Mouse (Mus musculus) spleen, postnatal 36 days (tissue): ENCODE measurements around the gene Pirb.
"Not testable (repeated sequence)": the region's sequence is repeated elsewhere in the genome, so short reads cannot be mapped to it uniquely, and the experiment has no call there.

ENCODE experiments used
- DNase-seq, 2 experiments: peaks; one replicate each; pipeline ENCODE4 v3.0.0; 2022; ENCODE audit warnings: low spot score in 2 of 2, mixed read lengths in 1 of 2

Gene Pirb

DNA sequence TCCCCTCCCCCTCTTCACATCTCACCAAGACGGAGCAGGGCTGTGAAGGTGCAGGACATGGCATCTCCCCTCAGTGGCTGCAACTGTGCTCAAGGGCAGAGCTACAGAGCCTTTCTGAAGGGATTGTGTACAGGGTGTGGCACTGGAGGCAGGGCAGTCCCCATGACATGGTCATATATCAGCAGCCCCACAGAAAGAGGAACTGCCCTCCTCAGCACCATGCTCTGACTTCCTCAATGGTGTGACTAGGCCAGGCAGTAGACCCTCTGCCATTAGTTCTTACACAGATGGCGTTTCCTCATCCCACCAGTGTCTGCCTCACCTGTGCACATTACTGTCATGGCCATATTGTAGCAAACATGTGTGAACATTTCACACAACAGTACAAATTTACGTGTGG lies at the start of gene Pirb:
TSS of gene Pirb (minus strand) at position 124 of the 400 bp plus-strand sequence.
- DNase-seq: peak; percentile 56 to 61

- DNase-seq: not testable (repeated sequence)
These were observed 12.5 kb upstream of the Pirb start for GRCm38 (mm10) chr7:3732675-3733074.

GRCm38 (mm10) chr7:3725459-3725858 lies 5.3 kb upstream of the Pirb start:
- DNase-seq: not testable (repeated sequence)

DNA sequence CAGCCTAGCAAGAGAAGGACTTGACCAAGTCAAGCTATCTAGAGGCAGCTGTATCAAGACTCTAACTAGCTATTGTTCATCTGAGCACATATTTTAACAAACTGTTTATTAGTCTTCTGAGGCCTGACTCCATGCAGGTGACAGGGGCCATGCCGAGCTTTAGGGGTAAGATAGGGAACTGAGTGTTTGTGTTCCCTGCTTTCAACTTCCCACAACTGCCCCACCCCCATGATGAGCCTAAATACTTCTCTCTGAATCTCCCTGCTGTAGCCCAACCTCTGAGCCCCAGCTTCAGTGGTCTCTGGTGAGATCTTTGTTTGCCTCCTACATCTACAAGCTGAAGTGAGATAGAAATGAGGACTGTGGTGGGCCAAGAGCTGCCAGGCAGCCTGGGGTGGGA lies 4.9 kb downstream of the Pirb start:
- no peak for DNase-seq

GRCm38 (mm10) chr7:3712264-3712942 lies 7.8 kb downstream of the Pirb start:
- DNase-seq: no peak

- no peak for DNase-seq
These were observed 11.2 kb downstream of the Pirb start for GRCm38 (mm10) chr7:3709000-3709399.

- DNase-seq: not testable (repeated sequence)
These were observed 11.7 kb downstream of the Pirb start for GRCm38 (mm10) chr7:3708447-3708980.

DNA sequence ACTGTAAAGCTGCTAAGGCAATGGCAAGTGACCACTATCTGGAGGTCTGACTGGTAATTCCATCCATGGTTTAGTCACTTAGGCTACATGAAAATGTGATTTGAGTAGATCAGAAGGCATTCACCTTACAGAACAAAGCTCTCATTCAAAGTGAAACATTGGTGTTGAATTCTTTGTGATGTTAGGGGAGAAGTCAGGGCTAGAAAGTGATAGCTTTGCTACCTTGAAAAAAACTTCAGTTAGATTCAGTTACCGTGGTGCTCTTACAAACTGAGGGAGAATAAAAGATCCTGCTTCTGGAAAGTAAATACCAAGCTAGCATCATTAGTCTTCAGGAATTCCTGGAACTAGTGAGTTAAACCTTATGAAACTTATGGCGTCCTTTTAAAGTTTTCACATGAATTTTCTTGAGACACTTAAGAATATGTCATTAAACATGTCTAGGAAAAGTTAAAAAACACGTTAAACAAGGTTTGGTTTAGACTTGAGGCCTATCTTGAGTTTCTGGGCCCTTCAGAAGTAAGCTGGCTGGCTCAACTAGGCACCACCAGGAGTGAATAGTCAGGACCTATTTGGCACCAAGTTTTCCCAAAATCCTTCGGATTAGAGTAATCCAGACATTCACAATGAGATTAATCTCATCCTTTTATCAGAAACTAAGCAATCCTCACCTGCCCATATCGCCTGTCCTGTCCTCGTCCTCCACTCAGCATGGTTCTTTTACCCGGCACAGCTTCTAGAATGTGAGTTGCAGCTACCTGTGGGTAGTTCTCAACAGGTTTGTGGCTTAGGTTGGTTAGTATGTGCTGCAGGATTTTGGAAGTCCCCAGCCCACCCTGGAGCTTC lies 12.4 kb downstream of the Pirb start:
- DNase-seq: no peak

DNA sequence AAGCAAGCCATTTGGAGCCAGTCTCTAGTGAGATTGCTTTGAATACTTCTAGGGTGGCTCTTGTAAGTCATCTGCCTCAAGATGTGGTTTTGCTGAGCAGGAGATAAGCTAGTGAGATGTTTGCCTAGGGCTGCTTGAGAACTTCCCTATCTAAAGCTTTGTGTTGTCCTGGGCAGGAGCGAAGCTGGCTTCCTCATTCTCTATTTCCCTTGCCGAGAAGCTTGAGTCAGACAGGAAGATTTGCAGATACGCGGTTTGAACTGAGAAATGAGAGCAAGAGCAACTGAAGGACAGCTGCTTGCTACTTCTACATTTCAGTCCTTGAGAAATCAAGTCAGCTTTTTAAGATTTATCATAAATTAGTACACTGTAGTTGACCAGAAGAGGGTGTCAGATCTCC lies 13.2 kb downstream of the Pirb start:
- peak; percentile 59 to 66 for DNase-seq

- DNase-seq: no peak
These were observed 13.8 kb downstream of the Pirb start for GRCm38 (mm10) chr7:3706343-3706934.

DNA sequence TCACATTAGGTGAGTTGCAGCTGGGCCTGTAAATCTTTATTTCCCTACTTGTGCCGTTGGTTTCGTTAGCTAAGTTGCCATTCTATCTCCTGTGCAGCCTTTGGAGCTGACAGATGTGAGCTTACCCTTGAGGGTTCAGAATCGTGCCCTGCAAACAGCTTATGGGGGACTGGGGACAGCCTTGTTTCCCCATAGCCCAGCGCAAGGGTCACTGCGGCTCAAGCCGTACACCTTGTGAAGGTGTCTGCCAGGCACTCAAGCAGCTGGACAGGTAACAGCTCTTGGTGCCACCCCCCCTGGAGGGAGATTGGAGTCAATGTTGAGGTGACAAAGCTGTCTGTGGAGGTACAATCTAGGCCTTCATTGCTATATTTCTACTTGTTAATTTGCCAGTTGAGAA lies 14.3 kb downstream of the Pirb start:
- no peak for DNase-seq

GRCm38 (mm10) chr7:3705461-3705860 lies 14.7 kb downstream of the Pirb start:
- not testable (repeated sequence) for DNase-seq

- no peak for DNase-seq
These were observed 15.7 kb downstream of the Pirb start for GRCm38 (mm10) chr7:3704475-3704874.

GRCm38 (mm10) chr7:3703879-3704441 lies 16.2 kb downstream of the Pirb start, which contains the start of gene Rps9:
Gene Rps9, plus strand, starts transcription at chr7:3703993.
- peak; percentile 95 to 96 for DNase-seq

DNA sequence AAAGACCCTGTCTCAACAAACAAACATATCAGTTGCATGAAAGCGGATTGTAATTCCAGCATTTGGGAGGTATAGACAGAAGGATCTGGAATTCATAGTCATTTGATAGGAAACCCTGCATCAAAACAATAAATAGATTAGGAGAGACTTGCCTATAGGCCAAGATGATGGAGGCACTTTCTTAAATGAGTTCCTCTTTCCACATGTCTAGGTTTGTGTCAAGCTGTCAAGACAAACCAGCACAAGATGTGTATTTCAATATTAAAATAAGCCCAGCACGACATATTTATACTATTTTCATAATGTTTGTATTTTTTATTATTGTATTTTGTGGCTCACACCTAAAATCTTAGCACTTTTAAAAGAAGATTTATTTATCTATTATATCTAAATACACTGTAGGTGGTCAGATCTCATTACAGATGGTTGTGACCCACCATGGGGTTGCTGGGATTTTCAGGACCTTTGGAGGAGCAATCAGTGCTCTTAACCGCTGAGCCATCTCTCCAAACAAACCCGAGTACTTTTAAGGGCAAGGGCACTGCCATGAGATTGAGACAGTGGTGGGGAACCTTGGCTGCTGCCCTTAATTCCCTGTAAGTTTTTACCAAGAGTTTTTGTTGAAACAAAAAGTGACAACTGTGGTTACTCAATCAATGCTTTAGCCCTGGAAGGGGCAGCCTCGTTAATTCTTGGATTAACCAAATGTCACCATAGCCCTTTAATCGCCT lies 16.9 kb downstream of the Pirb start:
- DNase-seq: no peak

GRCm38 (mm10) chr7:3698471-3698870 lies 21.7 kb downstream of the Pirb start:
- DNase-seq: no peak

DNA sequence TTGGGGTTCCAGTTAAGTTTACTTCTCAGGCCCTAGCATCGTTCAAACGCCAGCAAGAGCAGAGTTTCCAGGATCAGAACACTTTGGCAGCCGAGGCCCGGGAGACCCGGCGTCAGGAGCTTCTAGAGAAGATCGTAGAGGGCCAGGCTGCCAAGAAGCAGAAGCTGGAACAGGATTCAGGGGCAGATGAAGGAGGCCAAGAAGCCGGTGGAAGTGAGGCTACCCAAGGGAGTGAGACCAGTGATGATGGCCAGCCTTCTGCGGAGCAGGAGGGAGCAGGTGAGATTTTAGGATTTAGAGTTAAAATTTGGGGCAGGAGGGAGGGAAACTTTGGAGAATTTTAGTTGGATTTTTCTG lies 25.3 kb downstream of the Pirb start:
- DNase-seq: not testable (repeated sequence)

GRCm38 (mm10) chr7:3694076-3694948 lies 25.9 kb downstream of the Pirb start:
- peak; percentile 73 to 77 for DNase-seq

DNA sequence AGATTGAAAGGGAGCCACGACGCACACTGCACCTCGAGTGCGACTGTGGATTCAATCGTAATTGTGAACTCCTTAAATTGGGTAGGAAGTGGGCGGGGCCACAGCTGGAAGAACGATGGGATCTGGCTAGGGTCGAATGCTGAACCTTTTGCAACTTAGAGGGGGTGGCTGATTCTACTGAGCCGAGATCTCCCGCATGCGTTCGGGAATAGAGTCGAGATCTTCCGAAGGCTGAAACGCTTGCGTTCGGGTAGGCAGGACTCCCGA lies 26.4 kb downstream of the Pirb start:
- DNase-seq: no peak

DNA sequence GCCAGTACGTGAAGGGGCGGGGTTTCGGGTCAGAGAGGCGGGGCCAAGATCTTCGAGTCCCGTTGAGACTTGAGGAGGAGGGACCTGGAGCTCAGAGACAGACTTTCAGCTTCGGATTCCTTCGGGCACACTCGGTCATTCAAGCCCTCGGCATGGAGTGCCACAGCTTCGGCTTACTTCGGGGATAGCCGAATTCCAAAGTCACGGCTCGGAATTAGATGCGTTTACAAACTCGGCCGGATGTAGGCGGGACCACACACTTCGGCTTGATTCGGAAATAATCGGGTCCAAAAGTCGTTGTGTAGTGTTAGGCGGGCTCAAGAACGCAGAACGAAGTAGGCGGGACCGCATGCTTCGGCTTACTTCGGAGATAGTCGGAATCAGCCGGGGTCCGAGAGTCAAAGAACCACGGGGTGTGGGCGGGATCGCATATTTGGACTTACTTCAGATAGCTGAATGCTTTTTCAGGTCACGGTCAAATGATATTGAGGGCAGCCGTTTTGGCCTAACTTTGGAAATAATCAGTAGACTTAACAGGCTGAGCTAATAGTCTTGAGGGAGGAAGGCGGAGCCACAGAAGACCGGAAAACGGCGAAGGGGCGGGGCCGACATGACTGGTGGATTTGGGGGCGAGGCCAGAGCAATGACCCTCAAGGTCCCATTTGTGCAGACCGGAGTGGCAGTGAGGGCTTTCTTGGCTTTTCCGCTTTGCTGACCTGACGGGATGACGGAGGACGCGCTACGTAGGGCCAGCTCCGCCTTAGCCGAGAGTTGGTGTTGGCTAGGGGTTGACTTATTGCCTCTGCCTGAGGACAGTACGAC lies 27.0 kb downstream of the Pirb start, which contains the start of gene Mboat7:
TSS of gene Mboat7 (minus strand) at position 537 of the 822 bp plus-strand sequence.
- peak; percentile 96 to 98 for DNase-seq
